In the genomic region with DNA sequence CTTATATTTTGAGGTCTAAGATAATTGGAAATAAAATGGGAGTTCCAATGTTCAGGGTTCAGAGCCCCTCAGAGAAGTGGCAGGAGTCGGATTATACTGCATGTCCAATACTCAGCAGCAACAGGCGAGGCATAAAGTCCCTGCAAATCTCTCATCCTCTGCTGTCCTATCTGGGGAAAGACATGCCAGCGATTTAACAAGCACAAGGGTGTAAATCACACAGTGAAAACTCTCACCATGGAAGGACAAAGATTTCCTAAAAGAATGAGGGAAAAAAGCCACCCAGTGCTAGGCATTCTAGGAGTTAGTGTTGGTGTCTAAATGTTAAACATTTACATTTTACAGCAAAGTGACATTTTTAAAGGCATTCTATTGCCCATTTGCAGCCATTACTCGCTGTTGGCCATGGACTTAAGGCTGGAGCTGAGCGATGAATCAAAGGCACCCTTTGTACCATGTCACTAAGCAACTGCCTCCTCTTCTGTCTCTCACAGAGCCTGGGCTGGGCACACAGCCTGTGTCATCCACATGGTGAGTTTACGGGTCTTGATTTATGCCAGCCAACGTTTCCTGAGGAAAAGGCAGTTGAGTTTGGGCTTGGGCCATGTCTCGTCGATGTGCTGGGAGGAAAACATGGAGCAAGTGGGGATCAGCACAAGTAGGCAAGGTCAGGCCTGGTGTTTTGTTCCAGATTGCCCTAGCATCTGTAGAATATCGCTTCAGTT, we compare ENCODE assay signal across 10 mouse cellular contexts.
A peak's percentile ranks its signal among the peaks of the same experiment; 100 is the strongest.
DNase-seq lines count a peak whose midpoint lies in the region; ATAC-seq and TF ChIP-seq lines count a peak whose summit lies in the region.
"Had no signal": no experiment of that assay in that cellular context is flagged by ENCODE, and none has a peak within 500 bp of the region (broad histone marks: within the 10 kb centered on the region; RNA-seq: fewer than 3 reads in every experiment).

No protein-coding gene starts in this region.

- TF ChIP-seq EP300 in liver, postnatal 0 days (IDR thresholded peaks at IDR 0.05; ENCODE audit: low read depth), result no peak

- H3K36me3 ChIP-seq in liver, postnatal 0 days (replicated peaks; ENCODE audit: insufficient read depth, low read length), result no peaks in the 10 kb centered on the region
- H3K36me3 ChIP-seq: heart, embryonic 15.5 days; midbrain, embryonic 12.5 days had no signal

- no peak overlapping the region for H3K4me3 ChIP-seq in left cerebral cortex, adult 2 months
- H3K4me3 ChIP-seq in liver, postnatal 0 days (ENCODE audit: low read depth, low read length), result no peak overlapping the region
- H3K4me3 ChIP-seq: heart, embryonic 15.5 days; midbrain, embryonic 12.5 days had no signal

- no peak overlapping the region for H3K4me2 ChIP-seq in liver, postnatal 0 days (ENCODE audit: low read depth, low read length)
- H3K4me2 ChIP-seq: heart, embryonic 15.5 days; midbrain, embryonic 12.5 days had no signal

- H3K27me3 ChIP-seq in liver, postnatal 0 days (ENCODE audit: insufficient read depth, low read length), result no peaks in the 10 kb centered on the region
- H3K27me3 ChIP-seq: heart, embryonic 15.5 days; midbrain, embryonic 12.5 days had no signal

- no peak overlapping the region for H3K9ac ChIP-seq in liver, postnatal 0 days (replicated peaks)
- H3K9ac ChIP-seq: heart, embryonic 15.5 days; midbrain, embryonic 12.5 days had no signal

- 70% methylated on average over 10 of the region's 10 CpGs for WGBS in liver, postnatal 0 days (ENCODE audit: insufficient replicate concordance)

- ATAC-seq in liver, postnatal 0 days, result no peak

- TF ChIP-seq CTCF in left cerebral cortex, adult 2 months (IDR thresholded peaks at IDR 0.05), result no peak
- TF ChIP-seq CTCF in liver, postnatal 0 days (IDR thresholded peaks at IDR 0.05; ENCODE audit: low read depth), result no peak

- H3K9me3 ChIP-seq in liver, postnatal 0 days (ENCODE audit: low read length), result no peaks in the 10 kb centered on the region
- H3K9me3 ChIP-seq: heart, embryonic 15.5 days; midbrain, embryonic 12.5 days had no signal

- intact Hi-C loops in left cerebral cortex, adult 2 months (cut with DNase I), result no loop called here

- H3K27ac ChIP-seq in left cerebral cortex, adult 2 months, result peak overlapping the region; percentile 24; the same call in 1 of the 2 replicates
- no peak overlapping the region for H3K27ac ChIP-seq in liver, postnatal 0 days (ENCODE audit: low read depth)
- H3K27ac ChIP-seq: heart, embryonic 15.5 days; midbrain, embryonic 12.5 days had no signal

- no peaks in the 10 kb centered on the region for H3K4me1 ChIP-seq in liver, postnatal 0 days (ENCODE audit: insufficient read depth)
- H3K4me1 ChIP-seq: heart, embryonic 15.5 days; midbrain, embryonic 12.5 days had no signal

- peak in 1 of 2 experiments; percentile 10 for DNase-seq in left cerebral cortex, adult 2 months (ENCODE audit: extremely low spot score in 1 of 2, low spot score in 2 of 2)
- no peak for DNase-seq in left cerebral cortex, adult 11 months (ENCODE audit: low spot score)
- peak; percentile 10 to 18 for DNase-seq in cerebellum, postnatal 25 days
- DNase-seq in layer of hippocampus, postnatal 14 days (ENCODE audit: low spot score in 2 of 2), result peak; percentile 72 to 79
- DNase-seq in right cerebral cortex, postnatal 14 days, result peak; percentile 9
- no peak for DNase-seq in gastrocnemius, postnatal 4 days (ENCODE audit: low spot score in 2 of 2)
- no peak for DNase-seq in liver, postnatal 0 days
- DNase-seq: kidney, postnatal 4 days had no signal

Comparison
In these comparisons a context has a peak if more than half of its experiments do, and no peak if none do; other contexts are left out.
1. DNase-seq: peak in cerebellum, postnatal 25 days (2 of 2), layer of hippocampus, postnatal 14 days (2 of 2) and right cerebral cortex, postnatal 14 days (single experiment); none in left cerebral cortex, adult 11 months (single experiment), gastrocnemius, postnatal 4 days (0 of 2) and liver, postnatal 0 days (single experiment).